Mouse (Mus musculus) CH12.LX (cell line): ENCODE measurements at regions not wholly inside any gene's neighbourhood (a gene's known extent, or its start where the extent isn't known, plus 50 kb on each side); places are given as distances from the start of the nearest gene placed in this dataset.

Source experiments
- BHLHE40 ChIP-seq: IDR thresholded peaks from 2 replicates; pipeline ENCODE4 v1.6.1; 2011; ENCODE audit warnings: mild to moderate bottlenecking, low read depth, low read length, improper control_type of control experiment
- CTCF ChIP-seq, 2 experiments: IDR thresholded peaks in 1 of 2; conservative IDR thresholded peaks in 1 of 2; 2 replicates each; pipeline ENCODE4 v1.5.1; 2011 to 2012; ENCODE audit warnings: low read depth in 2 of 2, low read length in 2 of 2, improper control_type of control experiment in 1 of 2, inconsistent platforms in 1 of 2, mild to moderate bottlenecking in 1 of 2, moderate library complexity in 1 of 2
- E2F4 ChIP-seq: IDR thresholded peaks from 2 replicates; pipeline ENCODE4 v1.6.1; 2011; ENCODE audit warnings: low read depth, low read length, improper control_type of control experiment; ENCODE audit not compliant: insufficient replicate concordance
- EP300 ChIP-seq: IDR thresholded peaks from 2 replicates; pipeline ENCODE4 v1.6.1; 2011; ENCODE audit warnings: low read length, improper control_type of control experiment
- ETS1 ChIP-seq: conservative IDR thresholded peaks from 2 replicates; pipeline ENCODE4 v1.6.1; 2012; ENCODE audit warnings: low read depth, mild to moderate bottlenecking, inconsistent platforms, low read length, improper control_type of control experiment, moderate library complexity
- JUN ChIP-seq: IDR thresholded peaks from 2 replicates; pipeline ENCODE4 v1.6.1; 2011; ENCODE audit warnings: low read depth, mild to moderate bottlenecking, low read length, improper control_type of control experiment, moderate library complexity; ENCODE audit not compliant: insufficient read depth
- MAX ChIP-seq: IDR thresholded peaks from 2 replicates; pipeline ENCODE4 v1.6.1; 2011; ENCODE audit warnings: low read length, improper control_type of control experiment
- MYC ChIP-seq: IDR thresholded peaks from 2 replicates; pipeline ENCODE4 v1.6.1; 2011; ENCODE audit warnings: low read depth, mild to moderate bottlenecking, improper control_type of control experiment, low read length
- POLR2A ChIP-seq: IDR thresholded peaks from 2 replicates; pipeline ENCODE4 v1.6.1; 2011; ENCODE audit warnings: low read depth, mild to moderate bottlenecking, improper control_type of control experiment, low read length
- RAD21 ChIP-seq: IDR thresholded peaks from 2 replicates; pipeline ENCODE4 v1.6.1; 2011; ENCODE audit warnings: low read depth, mild to moderate bottlenecking, low read length, improper control_type of control experiment, moderate library complexity
- RCOR1 ChIP-seq: conservative IDR thresholded peaks from 2 replicates; pipeline ENCODE4 v1.6.1; 2012; ENCODE audit warnings: low read depth, mild to moderate bottlenecking, inconsistent platforms, low read length, improper control_type of control experiment

DNA sequence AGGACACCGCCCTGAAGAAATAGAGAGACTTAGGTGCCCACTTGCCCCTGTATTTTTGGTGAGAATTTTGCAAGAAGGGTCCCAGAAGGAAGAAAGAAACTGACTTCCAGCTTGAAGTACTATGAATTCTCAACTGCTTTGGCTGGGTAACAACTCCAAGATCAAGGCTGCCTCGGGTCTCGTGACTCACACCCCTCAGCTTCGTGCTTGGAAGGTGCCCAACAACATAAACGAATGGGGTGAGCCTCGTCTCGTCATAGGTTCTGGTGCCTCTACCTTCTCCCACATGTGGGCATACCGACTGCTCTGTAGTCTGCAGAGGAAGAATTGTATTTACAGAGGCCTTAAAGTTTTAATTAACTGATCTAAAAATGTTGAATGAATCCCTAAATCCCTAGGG is 81.6 kb upstream of the Bach2 start:
- TF ChIP-seq POLR2A (no peak), BHLHE40 (no peak), E2F4 (no peak), MYC (no peak), JUN (no peak), EP300 (no peak), RCOR1 (no peak), CTCF (conservative IDR thresholded peaks at IDR 0.05 in 1 of 2, IDR thresholded peaks at IDR 0.05 in 1 of 2; ENCODE audit: low read depth in 2 of 2, low read length in 2 of 2) (no peak), RAD21 (no peak), MAX (no peak), ETS1 (no peak)
